Mouse (Mus musculus): Measurements from ENCODE around the gene Nfasc.

Nfasc gene

DNA sequence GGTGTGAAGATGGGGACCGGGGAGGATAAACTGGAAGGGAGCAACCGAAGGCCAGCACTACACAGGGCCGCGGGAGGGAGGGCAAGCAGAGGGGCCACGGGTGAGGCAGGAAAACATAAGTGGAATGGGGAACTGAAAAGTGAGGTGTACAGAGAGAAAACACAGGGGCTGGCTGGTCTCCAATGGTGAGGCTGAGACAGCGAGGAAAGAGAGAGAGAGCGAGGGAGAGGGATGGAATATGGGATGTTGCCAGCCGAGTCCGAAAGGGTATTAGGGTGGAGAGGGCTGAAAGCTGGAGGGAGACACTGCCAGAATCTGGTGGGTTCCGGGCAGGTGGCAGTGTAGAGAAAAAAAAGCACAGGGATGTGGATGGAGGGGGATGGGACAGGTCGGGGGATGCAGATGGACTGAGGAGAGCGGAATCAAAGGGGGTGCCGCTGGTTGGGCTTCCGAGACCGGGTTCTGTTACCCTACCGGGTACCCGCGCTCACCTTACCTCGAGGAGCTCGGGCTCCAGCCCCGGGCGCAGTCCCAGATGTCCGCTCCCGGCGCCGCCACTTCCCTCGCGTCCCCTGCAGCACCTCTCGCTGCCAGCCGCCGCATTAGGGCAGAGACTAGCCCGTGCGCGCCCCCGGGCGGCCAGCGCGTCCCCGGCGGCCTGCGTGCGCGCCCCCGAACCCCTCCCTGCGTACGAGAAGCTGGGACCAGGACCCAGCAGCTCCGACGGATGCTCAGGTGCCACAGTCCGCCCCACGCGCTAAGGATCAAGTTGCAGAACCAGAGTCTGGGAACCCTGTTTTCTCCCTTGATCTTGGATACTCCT is at the start of gene Nfasc:
Gene Nfasc (minus strand): TSS at position 623 of the 823 bp plus-strand sequence.
- DNase-seq (ENCODE audit: low spot score in 2 of 2), result peak in 1 of 2 experiments; percentile 29

DNA sequence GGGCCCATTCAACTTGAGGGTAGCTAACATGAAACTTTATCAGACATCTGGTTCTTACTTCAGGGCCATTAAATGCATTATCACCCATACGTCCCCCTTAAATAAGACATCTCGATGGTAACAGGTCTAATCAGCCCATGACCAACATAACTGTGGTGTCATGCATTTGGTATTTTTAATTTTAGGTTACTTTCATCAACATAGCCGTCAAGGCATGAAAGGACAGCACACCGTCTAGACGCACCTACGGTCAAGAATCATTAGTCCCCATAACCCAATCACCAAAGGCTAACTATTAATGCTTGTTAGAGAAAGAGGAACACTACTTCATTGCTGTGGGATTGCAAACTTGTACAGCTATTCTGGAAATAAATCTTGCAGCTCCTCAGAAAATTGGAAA is 49.5 kb upstream of the Nfasc start:
- no peak for DNase-seq (ENCODE audit: low spot score in 2 of 2)

DNA sequence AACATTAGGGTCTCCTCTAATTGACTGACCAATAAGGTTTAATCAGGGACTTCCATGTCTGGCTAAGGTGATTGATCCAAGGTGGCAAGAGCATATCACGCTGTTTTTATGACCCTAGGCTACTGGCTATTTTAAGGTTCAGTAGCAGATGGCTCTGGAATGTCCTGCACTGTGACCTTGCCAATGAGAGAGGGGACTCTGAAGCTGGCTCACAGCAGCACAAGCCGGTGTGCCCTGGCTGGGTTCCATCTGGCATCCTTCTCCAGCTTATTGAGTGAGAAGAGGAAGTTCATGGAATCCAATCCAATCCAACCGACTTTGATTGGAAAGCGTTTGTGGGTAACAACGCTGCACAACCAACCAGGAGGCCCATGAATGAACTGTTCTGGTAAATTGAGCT is 45.3 kb upstream of the Nfasc start:
- DNase-seq (ENCODE audit: low spot score in 2 of 2), result no peak

DNA sequence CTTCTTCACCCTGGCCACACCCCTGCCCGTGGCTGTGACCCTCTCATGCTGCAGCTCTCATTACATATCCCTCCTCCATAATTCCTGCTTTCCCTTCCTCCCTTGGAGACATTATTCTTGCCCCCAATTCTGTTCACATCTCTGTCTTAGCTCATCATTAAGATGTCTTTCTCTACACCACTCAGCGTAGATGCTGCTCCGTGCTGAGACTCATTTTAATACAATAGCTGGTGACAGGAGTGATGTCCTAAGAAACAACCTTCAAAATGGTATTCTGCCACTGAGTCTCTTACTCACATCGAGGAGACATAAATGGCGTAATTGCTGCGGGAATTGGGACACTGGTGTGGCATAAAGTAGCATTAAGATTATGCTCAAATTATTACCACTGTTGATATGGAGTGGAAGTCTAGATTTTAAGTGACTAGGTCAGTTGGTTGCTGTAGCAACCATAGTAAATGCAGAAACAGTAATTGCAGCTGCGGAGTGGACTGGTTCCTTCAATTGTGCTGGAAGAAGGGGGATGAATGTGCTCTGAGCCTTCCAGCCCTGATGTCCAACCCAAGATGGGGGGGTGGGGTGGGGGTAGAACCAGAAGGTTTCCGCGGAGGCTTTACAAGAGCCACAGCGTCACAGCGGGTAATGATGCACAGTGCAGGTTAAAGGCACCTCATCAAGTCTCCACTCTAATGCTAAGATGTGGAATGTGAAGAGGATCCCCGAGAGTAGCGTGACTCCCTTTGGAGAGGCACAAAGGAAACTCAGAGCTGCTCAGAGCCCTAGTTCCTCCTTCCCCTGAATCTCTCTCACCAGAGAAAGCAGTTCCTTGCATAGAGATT is 40.2 kb upstream of the Nfasc start:
- no peak for DNase-seq (ENCODE audit: low spot score in 2 of 2)

DNA sequence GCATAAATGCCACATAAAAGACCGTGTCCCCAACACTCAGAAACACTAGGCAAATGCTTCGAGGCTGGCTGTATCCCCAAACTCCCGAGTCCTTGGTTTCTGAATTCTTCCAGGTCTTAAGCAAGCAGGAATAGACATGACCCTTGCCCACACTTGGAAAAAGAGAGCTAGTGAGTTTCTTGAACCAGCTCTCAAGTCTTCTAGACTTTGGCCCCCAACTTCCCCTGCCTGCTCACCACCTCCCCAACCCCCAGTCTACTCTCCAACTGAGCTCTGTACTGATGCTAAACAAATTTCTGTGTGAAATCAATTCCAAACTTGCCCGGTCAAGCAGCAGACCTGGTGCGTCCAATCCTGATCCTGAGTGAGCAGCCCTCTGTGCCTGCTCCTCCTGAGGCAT is 39.4 kb upstream of the Nfasc start:
- no peak for DNase-seq (ENCODE audit: low spot score in 2 of 2)

DNA sequence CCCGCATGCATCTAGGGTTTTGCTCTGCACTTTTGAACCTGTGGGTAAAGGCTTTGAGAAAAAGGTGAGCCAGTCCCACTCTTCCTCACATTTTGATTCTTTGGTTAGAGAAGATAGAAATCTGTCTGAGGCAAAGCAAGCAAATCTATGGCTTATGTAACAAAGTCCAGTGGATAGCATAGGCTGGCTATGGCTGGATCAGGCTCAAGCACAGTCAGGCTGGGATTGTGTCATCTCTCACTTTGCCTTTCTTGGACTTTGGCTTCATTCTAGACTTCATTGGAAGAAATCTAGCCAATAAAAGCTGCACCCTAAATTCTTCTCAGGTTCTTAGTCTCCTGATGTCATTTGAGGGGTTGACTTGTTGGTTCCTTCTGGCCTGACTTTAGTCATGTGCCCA is 38.7 kb upstream of the Nfasc start:
- DNase-seq (ENCODE audit: low spot score in 2 of 2), result no peak

DNA sequence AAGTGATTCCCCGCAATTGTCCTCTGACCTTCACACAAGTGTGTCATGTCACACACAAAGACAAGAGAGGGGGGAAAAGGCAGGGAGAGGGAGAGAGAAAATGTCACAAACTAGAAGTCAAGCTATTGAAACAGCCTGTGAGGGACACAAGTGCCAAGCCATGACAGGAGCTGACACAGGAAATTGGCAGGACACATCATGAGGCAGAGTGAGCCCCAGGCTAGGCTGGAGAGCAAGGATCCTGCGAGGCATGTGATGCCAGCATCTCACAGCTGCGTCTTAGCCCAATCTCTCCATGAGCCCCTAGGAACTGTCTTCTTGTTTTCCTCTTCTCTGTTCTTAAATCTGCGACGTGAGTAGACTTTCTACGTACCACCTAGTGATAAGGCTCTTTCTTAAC is 33.4 kb upstream of the Nfasc start:
- DNase-seq (ENCODE audit: low spot score in 2 of 2), result no peak

DNA sequence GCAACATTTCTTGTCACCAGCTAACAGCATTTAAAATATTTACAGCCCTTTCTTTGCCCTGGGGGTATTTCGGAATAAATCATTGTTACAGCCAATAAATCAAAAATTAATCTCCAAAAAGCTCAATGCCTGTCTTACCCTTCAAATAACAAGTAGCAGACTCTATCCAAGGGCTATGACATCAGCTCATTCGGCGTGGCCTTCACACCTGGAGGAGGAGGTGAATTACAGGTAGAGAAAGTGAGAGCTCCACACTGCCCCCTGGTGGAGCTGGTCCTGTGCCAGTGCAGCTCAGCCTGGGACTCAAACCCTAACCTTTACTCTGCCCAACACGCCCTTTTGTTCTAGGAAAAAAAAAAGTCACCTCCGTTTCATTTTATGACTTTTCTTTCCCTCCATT is 29.8 kb upstream of the Nfasc start:
- peak; percentile 46 to 60 for DNase-seq (ENCODE audit: low spot score in 2 of 2)

DNA sequence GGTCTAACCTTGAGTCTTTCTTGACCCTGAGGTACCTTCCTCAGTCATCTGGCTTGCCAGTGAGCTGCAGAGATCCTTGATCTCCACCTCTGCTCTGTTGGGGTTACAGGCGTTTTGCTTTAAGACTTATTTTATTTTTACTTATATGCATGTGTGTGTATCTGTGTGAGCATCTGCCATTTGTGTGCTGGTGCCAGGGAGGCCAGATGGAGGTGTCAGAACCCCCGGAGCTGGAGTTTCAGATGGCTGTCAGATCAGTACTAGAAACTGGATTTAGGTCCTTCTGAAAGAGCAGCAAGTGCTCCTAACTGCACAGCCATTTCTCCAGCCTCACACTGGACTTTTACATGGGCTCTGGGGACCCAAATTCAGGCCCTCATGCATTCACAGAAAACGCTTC is 28.0 kb upstream of the Nfasc start:
- DNase-seq (ENCODE audit: low spot score in 2 of 2), result no peak

DNA sequence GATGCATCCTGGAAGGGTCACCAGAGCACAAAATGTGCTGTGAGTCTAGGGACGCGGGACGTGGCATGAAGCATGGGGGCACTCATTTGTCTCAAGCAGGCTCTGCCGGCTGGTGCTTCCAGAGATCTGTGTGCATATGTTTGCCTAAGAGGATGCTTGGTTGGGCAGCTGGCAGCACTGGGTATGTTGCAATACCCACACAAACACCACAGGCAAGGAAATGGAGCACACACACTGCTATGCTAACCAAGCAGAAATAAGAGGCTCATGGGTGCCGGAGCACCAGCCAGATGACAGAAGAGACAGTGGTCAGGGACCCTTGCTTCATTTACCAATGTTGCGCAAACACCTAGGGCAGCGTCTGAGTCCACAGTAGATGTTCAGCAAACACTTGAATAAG is 25.8 kb upstream of the Nfasc start:
- peak in 1 of 2 experiments; percentile 25 for DNase-seq (ENCODE audit: low spot score in 2 of 2)

DNA sequence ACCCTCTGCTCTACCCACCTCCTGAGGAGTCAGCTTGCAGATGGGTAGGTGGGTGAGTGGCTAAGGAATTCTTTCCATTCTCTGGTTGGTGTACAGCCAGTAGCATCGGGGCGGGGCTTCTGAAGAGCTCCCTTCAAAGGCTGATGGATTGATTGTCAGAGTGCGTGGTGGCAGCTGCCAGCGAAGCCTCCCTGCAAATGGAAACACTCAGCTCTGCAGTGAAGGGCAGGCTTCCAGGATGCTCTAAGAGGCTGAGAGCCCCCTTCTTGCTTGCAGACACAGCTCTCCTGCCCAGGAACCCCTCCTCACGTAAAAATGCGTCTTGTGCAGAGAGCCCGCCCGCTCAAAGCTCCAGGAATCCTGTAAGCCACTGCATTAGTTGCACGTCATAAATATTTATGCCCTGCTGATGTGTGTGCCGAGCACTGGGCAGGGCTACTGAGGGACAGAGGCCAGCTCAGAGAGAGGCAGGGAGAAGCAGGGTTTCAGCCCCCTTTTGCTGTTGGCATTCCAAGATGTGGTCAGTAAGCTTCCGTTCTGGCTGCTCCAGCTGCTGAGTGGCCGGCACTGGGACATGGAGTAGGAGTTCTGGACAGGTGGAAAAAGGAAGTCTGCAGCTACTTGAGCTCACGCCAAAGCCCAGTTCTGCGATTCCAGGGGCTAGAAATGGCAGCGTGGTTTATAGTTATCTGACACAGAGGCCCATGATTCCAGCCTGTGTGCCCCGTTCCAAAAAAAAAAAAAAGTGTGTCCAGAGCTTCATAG is 24.5 kb upstream of the Nfasc start:
- no peak for DNase-seq (ENCODE audit: low spot score in 2 of 2)

DNA sequence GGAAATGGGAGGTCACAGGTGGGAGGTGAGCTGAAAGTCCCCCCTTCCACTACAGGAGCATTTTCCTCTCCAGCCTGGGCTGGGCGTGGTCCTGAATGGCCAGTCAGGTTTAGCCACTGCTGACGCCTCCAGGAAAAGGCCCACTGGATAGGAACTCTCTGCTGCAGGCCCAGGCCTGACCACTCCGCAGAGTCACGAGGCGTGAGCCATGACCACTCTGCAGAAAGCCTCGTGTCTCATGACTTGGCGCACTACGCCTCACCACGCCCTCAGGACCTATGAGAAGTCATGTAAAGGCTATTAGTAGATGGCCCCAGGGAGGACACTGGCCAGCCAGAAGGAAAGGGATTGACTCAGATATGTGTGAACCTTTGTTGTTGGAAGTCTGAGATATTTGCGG is 23.6 kb upstream of the Nfasc start:
- peak; percentile 16 to 56 for DNase-seq (ENCODE audit: low spot score in 2 of 2)

DNA sequence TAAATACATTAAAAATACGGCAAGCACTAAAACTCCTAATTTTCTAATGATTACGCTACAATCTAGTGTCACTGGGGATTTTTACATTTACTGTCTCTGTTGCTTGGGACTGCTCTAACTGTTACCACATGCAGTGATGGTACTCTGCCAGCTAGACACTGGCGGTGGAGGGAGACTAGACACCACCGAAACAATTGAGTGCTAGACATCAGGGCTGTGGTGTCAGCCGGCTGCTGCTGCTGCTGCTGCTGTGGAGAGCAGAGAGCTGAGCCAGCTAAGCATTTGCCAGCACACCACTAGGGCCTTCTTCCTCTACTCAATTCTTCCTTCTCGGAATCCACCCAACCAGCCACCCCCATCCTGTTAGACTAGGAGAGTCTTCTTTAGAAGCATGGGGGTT is 17.8 kb upstream of the Nfasc start:
- no peak for DNase-seq (ENCODE audit: low spot score in 2 of 2)

DNA sequence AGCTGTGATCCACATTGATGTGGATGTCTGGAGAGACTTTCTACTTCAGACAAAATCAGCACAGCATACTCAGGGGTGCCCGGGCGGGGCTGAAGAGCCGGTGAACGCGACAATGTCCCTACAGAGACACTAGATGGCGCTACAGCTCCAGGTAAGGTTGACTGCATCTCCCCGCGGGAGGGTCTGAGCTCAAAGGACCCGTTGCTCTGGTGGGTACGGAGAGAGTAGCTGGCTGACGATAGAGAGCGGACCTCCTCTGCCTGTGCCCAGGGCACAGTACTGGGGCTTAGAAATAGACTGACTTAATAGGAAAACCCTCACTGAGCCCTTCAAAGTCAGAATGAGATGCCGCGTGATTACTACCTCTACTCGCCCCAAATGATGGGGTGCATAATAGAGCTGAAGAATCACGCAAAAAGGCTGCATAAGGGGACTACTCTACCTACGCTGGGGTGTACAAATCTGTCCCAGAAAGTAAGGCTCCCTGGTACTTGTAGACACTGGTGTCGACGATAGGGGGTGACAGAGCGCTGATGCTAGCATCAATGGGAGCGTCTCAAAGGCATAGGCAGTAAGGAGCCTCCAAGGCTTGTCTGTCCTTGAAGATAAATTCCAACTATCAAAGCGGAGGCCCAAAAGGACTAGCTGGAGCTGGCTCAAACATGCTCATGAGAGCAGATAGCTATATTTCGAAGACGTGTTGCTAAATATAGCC is 17.2 kb upstream of the Nfasc start:
- DNase-seq (ENCODE audit: low spot score in 2 of 2), result peak; percentile 49 to 57

DNA sequence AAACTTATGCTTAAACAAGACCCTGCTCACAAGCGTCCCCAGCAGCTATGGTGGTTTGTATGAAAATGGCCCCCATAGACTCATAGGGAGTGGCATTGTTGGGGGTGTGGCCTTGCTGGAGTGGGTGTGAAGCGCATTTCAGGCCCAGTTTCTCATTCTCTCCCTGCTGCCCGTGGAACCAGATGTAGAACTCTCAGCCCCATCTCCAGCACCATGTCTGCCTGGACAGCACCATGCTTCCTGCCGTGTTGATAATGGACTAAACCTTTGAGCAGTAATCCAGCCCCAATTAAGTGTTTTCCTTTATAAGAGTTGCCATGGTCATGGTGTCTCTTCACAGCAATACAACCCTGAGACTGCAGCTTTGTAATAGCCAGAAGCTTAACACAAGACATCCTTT is 13.6 kb upstream of the Nfasc start:
- DNase-seq (ENCODE audit: low spot score in 2 of 2), result no peak

DNA sequence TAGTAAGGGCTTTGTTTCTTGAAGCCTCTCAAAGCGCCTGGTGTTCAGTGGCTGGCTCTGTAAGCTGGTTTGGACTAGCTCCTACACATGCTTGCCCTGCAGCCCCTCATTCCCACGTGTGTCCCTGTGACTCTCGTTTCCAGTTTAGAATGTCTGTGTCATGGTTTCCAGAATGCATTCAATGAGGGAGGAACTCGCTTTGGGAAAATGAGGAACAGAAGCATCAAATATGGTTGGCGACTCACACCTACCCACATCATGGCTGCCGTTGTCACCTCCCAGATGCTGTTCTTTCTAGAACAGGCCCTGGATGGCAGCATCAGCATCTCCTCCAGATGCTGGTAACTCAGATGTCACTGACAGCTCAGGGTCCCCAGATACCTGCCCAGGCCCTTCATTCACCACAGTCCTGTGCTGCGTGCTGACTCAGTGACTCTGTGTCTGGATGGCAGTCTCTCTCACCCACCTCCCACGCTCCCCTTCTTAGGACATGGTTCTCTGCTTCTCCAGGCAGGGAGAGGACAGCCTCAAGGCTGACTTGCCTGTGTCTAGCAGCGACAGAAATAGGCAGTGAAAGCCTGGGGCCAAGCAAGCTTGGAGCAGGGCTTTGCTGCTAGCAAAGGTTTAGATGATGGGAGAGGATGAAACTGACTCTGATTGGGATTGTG is 7.8 kb upstream of the Nfasc start:
- no peak for DNase-seq (ENCODE audit: low spot score in 2 of 2)

DNA sequence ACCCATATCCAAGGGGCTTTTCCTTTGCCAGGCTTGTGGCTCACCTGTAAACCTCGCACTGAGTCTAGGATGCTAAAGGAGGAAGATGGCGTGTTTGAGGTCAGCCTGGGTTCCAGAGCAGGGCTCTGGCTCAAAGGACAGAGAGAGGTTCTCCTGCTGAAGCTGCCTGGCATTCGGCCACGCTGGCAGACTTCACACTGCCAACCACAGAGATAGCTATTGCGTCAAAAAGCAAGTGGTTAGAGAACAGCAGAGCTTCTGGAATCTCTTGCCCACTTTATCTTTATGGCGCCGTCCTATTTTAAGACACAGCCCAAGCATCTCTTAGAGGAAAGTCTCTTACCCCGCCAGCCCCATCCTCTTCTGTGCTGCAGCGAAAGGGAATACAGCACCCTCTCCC is 4.7 kb upstream of the Nfasc start:
- DNase-seq (ENCODE audit: low spot score in 2 of 2), result no peak

DNA sequence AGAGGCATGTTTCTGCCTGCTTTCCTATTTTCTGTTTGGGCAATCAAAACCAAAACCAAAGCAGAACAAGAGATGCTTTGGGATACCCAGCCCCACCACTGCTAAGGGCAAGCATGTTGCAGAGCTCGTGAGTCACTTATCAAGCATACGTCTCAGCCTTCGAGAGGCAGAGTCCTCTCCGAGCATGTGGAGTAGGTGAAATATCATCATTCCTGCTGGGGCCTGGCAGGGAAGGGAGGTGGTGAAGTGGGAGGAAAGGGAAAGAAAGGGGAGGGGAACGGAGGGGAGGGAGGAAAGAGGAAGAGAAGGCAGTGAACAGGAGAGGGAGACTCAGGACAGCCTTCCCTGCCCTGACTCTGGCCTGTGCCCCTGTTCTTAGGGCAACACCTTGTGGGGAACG is 4.0 kb upstream of the Nfasc start:
- DNase-seq (ENCODE audit: low spot score in 2 of 2), result no peak

DNA sequence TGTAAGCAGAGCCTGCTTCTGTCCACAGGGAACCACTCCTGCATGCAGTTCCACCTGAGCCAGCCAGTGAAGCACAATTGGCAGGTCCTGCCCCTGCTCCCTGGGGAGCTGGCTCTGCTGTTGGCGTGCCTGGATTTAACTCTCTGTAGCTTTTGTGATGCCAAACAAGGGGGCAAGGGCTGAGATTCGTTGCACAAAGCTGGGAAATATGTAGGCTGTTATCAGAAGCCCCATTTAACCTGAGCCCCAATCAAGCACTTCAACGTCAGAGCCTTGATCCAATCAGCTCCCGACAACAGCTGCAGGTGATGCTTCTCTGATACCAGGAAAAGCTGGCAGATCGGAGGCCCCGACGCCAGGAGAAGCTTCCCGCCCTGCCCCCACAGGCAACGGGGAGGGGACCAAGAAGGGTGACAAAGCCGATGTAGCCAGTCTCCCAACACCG is 2.5 kb downstream of the Nfasc start:
- no peak for DNase-seq (ENCODE audit: low spot score in 2 of 2)

DNA sequence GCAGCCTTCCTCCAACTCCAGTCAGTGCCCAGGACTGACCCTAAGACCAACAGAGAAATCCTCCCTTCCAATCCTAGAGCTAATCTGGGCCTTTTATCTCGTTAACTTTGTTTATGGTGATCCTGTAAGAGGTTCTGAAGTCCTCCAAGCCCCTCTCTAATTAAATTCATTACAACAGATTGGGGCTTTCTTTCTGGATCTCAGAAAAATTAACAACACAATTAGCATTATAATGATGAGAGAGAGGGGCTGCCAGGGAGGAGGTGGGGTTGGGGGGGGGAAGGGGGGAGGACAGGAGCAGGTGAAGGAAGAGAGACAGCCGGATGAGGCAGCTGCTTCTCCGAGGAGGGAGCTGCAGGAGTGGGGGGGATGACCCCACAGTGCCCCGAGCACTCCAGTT is 5.4 kb downstream of the Nfasc start:
- DNase-seq (ENCODE audit: low spot score in 2 of 2), result no peak

DNA sequence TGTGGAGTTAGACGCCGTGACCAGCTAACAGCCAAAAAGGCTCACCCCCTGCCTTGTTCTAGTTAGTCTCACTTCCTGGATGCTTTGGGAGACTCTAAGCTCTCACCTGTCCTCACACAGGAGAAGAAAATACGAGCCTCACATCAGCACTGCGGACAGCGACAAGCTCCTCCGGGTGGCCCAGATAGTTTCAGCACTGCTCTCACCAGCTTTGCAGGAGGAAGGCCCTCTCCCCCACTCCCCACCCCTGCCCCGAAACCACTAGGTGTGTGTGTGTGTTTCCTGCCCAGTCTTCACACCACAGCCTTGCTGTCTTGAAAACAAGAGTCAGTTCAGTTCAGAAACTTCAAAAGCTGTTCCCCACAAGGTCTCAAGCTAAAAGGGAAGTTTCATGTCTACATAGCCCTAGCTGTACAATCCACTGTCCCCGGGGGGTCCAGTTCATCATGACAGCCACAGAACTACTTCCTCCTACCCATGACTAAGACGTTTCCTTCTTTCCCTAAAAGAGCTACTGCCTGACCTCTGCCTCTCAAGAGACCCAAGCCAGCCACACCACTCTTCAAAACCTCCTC is 7.6 kb downstream of the Nfasc start:
- DNase-seq (ENCODE audit: low spot score in 2 of 2), result no peak

Data from urinary bladder, postnatal 36 days (tissue).